ENCODE assay signal across 8 mouse cellular contexts in the genomic region with DNA sequence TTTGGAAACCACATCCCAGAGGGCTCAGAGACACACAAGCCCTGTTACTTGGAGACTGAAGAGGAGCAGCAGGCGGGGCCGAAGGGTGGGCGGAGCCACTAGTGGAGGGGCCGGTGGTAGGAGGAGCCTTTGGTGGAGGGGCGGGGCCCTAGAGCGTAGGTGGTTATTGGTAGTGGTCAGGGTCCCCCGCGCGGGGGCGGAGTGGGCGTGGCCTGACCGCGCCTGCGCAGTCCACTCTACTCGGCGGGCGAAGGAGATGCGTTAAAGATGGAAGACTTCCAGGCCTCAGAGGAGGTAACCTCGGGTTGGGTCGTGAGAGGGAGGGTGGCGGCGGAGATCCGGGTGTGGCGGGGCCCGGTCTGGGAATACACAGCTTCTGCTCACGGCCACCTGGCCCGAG. TPM values are rescaled to one million over a fixed set of nuclear protein-coding genes. Genes with fewer than 3 reads are reported as not detected.
DNase-seq lines count a peak whose midpoint lies in the region; ATAC-seq lines count a peak whose summit lies in the region.
"Not testable (repeated sequence)": the region's sequence is repeated elsewhere in the genome, so short reads cannot be mapped to it uniquely, and the experiment has no call there.

A gene (plus strand): TSS at position 168 of the 400 bp plus-strand sequence.

- peak within 1 kb of the TSS; percentile 56 for H3K4me2 ChIP-seq in hindbrain, embryonic 16.5 days (ENCODE audit: low read length)

- H3K9me3 ChIP-seq in hindbrain, embryonic 16.5 days (ENCODE audit: control insufficient read depth, low read length), result not testable (repeated sequence)

- not testable (repeated sequence) for H3K79me2 ChIP-seq in macrophage (ENCODE audit: inconsistent target)

- not testable (repeated sequence) for H3K4me1 ChIP-seq in hindbrain, embryonic 16.5 days (ENCODE audit: control insufficient read depth, insufficient read depth, low read depth, low read length)

- H3K36me3 ChIP-seq in hindbrain, embryonic 16.5 days (ENCODE audit: control insufficient read depth, insufficient read depth, low read length); macrophage (ENCODE audit: inconsistent target): not testable (repeated sequence)

- H3K27me3 ChIP-seq in hindbrain, embryonic 16.5 days (replicated peaks; ENCODE audit: control insufficient read depth, insufficient read depth, low read length), result not testable (repeated sequence)

- H3K4me3 ChIP-seq in hindbrain, embryonic 16.5 days (ENCODE audit: low read length), result peak within 1 kb of the TSS; percentile 44
- H3K4me3 ChIP-seq in macrophage (ENCODE audit: inconsistent target), result peak within 1 kb of the TSS; percentile 31

- ATAC-seq in hindbrain, embryonic 16.5 days, result peak; percentile 98

- peak; percentile 100 for DNase-seq in T-cell, adult 2 months (ENCODE audit: low spot score)
- peak; percentile 100 for DNase-seq in cerebellum, postnatal 36 days
- peak; percentile 100 for DNase-seq in gastrocnemius, adult 18-20 months (ENCODE audit: low spot score)
- peak; percentile 100 for DNase-seq in left cerebral cortex, adult 18-20 months (ENCODE audit: low spot score in 2 of 2)
- peak; percentile 100 for DNase-seq in right cerebral cortex, adult 18-20 months
- DNase-seq in urinary bladder, postnatal 10 days (ENCODE audit: low spot score), result peak; percentile 100

- peak within 1 kb of the TSS; percentile 70 for H3K9ac ChIP-seq in hindbrain, embryonic 16.5 days (ENCODE audit: low read depth, low read length)

- WGBS in hindbrain, embryonic 16.5 days, result 0% methylated on average over 27 of the region's 27 CpGs
- WGBS in macrophage (ENCODE audit: missing documents), result under 1% methylated on average over 25 of the region's 27 CpGs

- H3K27ac ChIP-seq in hindbrain, embryonic 16.5 days (ENCODE audit: low read depth, low read length), result peak within 1 kb of the TSS; percentile 83
- H3K27ac ChIP-seq in macrophage, result peak within 1 kb of the TSS; percentile 42; the same call in 1 of the 2 replicates

RNA-seq across cellular contexts. Expression of the gene that starts here (rescaled TPM):
- total RNA-seq in gastrocnemius, adult 18-20 months (2021), result 10 to 100 TPM; 43.0 to 50.4 TPM
- polyA plus RNA-seq in hindbrain, embryonic 16.5 days (2015; fragmentation: Nextera tagmentation; extraction: Ambion mirVana), result 1,010 and 1,046 TPM in 2 replicates
- 10 to 100 TPM; 38.0 to 39.8 TPM for total RNA-seq in left cerebral cortex, adult 18-20 months (2021)
- total RNA-seq in macrophage (2018; cell fraction: chromatin; rRNA removed), result 10 to 100 TPM in 17 of 26 experiments, 1 to 10 TPM in 9; 2.1 to 37.1 (median 16.6) TPM
- 100 to 1,000 TPM in 25 of 26 experiments, 10 to 100 TPM in 1; 94.4 to 180 (median 147) TPM for total RNA-seq in macrophage (2018; cell fraction: cytosol; rRNA removed)
- total RNA-seq in macrophage (2018; cell fraction: nucleus; rRNA removed), result 10 to 100 TPM in 25 of 26 experiments, 1 to 10 TPM in 1; 6.0 to 69.7 (median 33.9) TPM
- polyA plus RNA-seq in macrophage (2018), result 139 to 155 TPM (median 140 TPM) in 3 replicates

Comparison
In these comparisons a context has a peak if more than half of its experiments do, and no peak if none do; other contexts are left out.
1. Peak in every context shown above with its lines: DNase-seq, ATAC-seq, H3K4me3 ChIP-seq and H3K27ac ChIP-seq.